Mouse (Mus musculus): Measurements from ENCODE around the gene Dnah2. TPM values are rescaled to one million over a fixed set of nuclear protein-coding genes. Genes with fewer than 3 reads are reported as not detected.

The Dnah2 gene
- polyA plus RNA-seq, 1 experiment from 2014 or later, result 1.9 TPM

DNA sequence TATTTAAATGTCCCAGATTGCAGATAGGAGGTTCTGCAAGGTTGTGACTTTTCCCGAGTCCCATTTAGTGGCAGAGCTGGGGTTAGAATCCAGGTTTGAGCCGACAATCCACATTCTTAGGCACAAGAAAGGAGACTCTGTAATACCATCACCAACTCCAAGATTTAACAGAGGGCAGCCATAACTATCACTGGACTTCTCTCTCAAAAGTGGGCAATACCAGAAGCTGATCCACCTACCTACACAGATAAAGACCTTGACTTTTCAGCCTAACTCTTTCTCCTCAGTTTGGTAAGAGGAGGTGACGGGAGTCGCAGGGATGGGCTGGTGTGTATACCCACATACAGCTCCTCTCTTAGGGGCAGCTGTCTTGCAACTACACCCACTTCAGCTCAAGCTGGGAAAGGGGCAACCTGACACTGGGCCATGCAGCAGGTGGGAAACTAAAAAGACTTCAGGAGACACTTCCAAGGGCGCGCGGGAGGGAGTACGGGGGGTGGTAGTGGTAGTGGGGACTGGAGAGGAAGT lies 131.9 kb downstream of the Dnah2 start:
- peak overlapping the region; percentile 66 for H3K4me3 ChIP-seq (ENCODE audit: low read length)
- 8% methylated on average over 8 of the region's 8 CpGs for WGBS
- peaks cover 8% of the 10 kb centered on the region; the same call in 1 of the 2 replicates for H3K27me3 ChIP-seq (ENCODE audit: control insufficient read depth, insufficient read depth, low read depth, low read length)
- H3K9ac ChIP-seq (ENCODE audit: low read length), result peak overlapping the region; percentile 53
- H3K36me3 ChIP-seq (ENCODE audit: control insufficient read depth, insufficient read depth, low read length), result peaks cover 5% of the 10 kb centered on the region
- no peaks in the 10 kb centered on the region for H3K9me3 ChIP-seq (ENCODE audit: control insufficient read depth, low read length)
- H3K4me2 ChIP-seq (ENCODE audit: low read depth, low read length), result peak overlapping the region; percentile 96
- peak overlapping the region; percentile 99 for H3K27ac ChIP-seq (ENCODE audit: low read length)
- H3K4me1 ChIP-seq (replicated peaks; ENCODE audit: control insufficient read depth, insufficient read depth, low read length), result peaks cover 63% of the 10 kb centered on the region
- no peak for ATAC-seq (ENCODE audit: low read depth)

DNA sequence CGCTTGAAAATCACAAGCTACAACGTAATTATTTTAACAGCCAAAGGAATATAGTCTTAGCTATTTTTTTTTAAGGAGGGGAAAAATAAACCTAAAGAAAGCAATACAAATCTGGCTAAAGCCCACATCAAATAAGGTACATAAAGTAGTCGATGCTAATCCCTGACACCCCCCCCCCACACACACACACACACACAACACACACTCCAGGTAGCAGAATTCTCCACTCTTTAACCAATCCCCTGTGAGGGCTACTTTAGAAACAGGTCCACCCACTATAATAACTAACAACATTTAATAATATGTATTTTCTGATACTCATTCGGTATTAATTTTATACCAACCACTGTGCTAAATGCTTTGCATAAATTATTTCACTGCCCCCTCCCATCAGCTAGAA lies 132.4 kb downstream of the Dnah2 start:
- Histone ChIP-seq H3K36me3 (ENCODE audit: control insufficient read depth, insufficient read depth, low read length) (peaks cover 5% of the 10 kb centered on the region), H3K9me3 (ENCODE audit: control insufficient read depth, low read length) (no peaks in the 10 kb centered on the region), H3K9ac (ENCODE audit: low read length) (peak overlapping the region; percentile 42), H3K27me3 (ENCODE audit: control insufficient read depth, insufficient read depth, low read depth, low read length) (peaks cover 8% of the 10 kb centered on the region; the same call in 1 of the 2 replicates), H3K4me2 (ENCODE audit: low read depth, low read length) (peak overlapping the region; percentile 96), H3K4me3 (ENCODE audit: low read length) (peak overlapping the region; percentile 66), H3K4me1 (replicated peaks; ENCODE audit: control insufficient read depth, insufficient read depth, low read length) (peaks cover 66% of the 10 kb centered on the region), H3K27ac (ENCODE audit: low read length) (peak overlapping the region; percentile 99)
- no peak for ATAC-seq (ENCODE audit: low read depth)
- WGBS, result under 1% methylated on average over 4 of the region's 4 CpGs

DNA sequence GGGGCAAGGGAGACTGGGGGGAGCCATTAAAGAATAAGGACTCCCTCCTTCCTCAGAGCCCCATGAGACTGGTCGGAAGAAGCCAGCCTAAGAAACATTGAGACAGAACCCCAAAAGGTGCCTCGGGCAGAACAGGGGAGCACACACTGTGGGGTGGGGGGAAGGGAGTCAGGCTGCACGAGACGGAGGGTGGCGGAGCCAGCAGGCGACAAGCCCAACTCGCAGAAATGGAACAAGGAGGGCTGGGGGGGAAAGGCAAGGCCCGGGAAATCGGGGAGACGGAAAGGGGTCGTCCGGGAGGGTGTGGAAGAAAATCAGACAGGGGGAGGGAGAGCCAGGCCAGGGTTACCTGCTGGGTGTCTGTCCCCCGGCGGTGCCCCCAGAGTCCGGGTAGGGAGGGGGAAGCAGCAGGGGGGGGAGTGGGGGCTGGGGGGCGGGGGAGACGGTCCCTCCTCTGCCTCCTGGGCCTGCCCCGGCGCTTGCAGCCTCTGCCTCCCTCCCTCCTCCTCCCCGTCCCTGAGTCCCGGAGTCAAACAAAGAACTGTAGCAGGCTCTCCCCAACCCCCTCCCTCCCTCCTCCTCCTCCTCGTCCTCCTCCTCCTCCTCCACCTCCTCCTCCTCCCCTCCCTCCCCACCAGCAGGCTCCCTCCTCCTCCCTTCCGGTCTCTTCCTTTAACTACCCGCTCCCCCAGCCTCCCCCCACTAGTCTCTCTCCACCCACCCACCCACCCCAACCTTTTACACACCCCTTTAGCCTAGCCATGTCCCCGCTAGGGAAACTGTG lies 133.1 kb downstream of the Dnah2 start:
- Histone ChIP-seq H3K4me3 (ENCODE audit: low read length) (peak overlapping the region; percentile 66), H3K4me1 (replicated peaks; ENCODE audit: control insufficient read depth, insufficient read depth, low read length) (peaks cover 60% of the 10 kb centered on the region), H3K9me3 (ENCODE audit: control insufficient read depth, low read length) (no peaks in the 10 kb centered on the region), H3K4me2 (ENCODE audit: low read depth, low read length) (peak overlapping the region; percentile 96), H3K36me3 (ENCODE audit: control insufficient read depth, insufficient read depth, low read length) (peaks cover 5% of the 10 kb centered on the region), H3K27ac (ENCODE audit: low read length) (peak overlapping the region; percentile 99), H3K9ac (ENCODE audit: low read length) (peak overlapping the region; percentile 83), H3K27me3 (ENCODE audit: control insufficient read depth, insufficient read depth, low read depth, low read length) (peaks cover 2% of the 10 kb centered on the region; the same call in 1 of the 2 replicates)
- ATAC-seq (ENCODE audit: low read depth), result peak; percentile 23
- 0% methylated on average over 16 of the region's 25 CpGs for WGBS

DNA sequence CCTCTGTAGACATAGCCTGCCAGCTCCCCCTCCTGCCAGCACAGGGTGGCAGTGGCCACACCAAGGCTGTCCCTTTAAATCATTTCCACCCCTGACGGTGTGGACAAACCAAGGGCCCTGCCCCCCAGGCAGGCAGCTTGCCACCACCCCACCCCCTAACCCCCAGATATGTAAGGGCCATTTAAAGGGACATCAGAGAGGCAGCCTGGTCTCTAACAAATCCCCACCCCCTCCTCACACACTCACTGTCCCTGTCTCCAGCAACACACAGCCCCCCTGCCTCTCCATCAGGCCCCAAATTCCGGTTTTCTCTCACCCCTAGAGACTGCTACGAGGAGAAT lies 133.6 kb downstream of the Dnah2 start:
- peak overlapping the region; percentile 66 for H3K4me3 ChIP-seq (ENCODE audit: low read length)
- 0% methylated on average over 3 of the region's 3 CpGs for WGBS
- no peaks in the 10 kb centered on the region for H3K9me3 ChIP-seq (ENCODE audit: control insufficient read depth, low read length)
- H3K27ac ChIP-seq (ENCODE audit: low read length), result peak overlapping the region; percentile 99
- H3K9ac ChIP-seq (ENCODE audit: low read length), result peak overlapping the region; percentile 83
- peak overlapping the region; percentile 96 for H3K4me2 ChIP-seq (ENCODE audit: low read depth, low read length)
- H3K4me1 ChIP-seq (replicated peaks; ENCODE audit: control insufficient read depth, insufficient read depth, low read length), result peaks cover 55% of the 10 kb centered on the region
- peak; percentile 3 for ATAC-seq (ENCODE audit: low read depth)
- peaks cover 5% of the 10 kb centered on the region for H3K36me3 ChIP-seq (ENCODE audit: control insufficient read depth, insufficient read depth, low read length)
- no peaks in the 10 kb centered on the region for H3K27me3 ChIP-seq (ENCODE audit: control insufficient read depth, insufficient read depth, low read depth, low read length)

DNA sequence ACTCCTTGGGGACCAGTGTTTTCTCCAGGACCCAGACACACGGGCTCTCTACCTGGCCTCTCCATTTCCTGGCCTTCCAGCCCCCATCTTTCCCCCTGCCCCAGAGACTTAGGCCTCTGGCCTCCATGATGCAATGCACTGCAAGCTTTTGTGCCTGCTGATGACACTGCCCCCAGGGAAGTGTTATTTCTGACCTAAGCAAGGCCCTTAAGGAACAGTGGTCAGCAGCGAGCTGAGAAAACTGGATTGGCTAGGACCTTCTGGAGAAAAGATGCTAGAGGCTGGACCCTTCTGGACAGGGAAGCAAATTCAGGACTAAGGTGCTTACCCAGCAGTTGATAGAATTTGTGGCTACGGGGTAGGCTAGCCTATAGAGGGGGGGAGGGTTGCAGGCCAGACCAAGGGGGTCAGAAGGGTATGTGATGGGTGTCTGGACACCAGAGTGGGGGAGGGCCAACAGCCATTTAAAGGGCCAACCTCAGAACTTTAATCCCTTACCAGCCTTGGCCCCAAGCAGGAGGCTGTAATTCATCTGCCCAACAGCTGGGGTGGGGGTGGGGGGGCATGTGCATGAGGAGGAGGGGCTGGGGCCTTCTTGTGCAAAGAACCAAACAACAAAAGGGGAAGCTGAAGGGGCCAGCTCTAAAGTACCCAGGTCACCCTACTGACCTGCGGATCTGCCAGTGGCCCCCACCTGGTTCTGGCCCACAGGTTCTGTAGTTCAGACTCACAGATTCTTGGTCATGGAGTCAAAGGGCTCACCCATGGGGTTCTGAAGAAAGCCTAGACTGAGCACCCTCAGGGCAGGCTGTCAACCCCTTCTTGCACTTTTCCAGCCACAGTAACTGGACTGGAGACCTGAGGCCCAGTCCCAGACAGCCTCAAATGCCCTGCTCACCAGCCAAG lies 134.2 kb downstream of the Dnah2 start:
- Histone ChIP-seq H3K9ac (ENCODE audit: low read length) (peak overlapping the region; percentile 83), H3K4me3 (ENCODE audit: low read length) (peak overlapping the region; percentile 66), H3K4me1 (replicated peaks; ENCODE audit: control insufficient read depth, insufficient read depth, low read length) (peaks cover 51% of the 10 kb centered on the region), H3K9me3 (ENCODE audit: control insufficient read depth, low read length) (no peaks in the 10 kb centered on the region), H3K27me3 (ENCODE audit: control insufficient read depth, insufficient read depth, low read depth, low read length) (no peaks in the 10 kb centered on the region), H3K36me3 (ENCODE audit: control insufficient read depth, insufficient read depth, low read length) (peaks cover 5% of the 10 kb centered on the region), H3K27ac (ENCODE audit: low read length) (peak overlapping the region; percentile 99), H3K4me2 (ENCODE audit: low read depth, low read length) (peak overlapping the region; percentile 96)
- WGBS, result 19% methylated on average over 4 of the region's 4 CpGs
- no peak for ATAC-seq (ENCODE audit: low read depth)

DNA sequence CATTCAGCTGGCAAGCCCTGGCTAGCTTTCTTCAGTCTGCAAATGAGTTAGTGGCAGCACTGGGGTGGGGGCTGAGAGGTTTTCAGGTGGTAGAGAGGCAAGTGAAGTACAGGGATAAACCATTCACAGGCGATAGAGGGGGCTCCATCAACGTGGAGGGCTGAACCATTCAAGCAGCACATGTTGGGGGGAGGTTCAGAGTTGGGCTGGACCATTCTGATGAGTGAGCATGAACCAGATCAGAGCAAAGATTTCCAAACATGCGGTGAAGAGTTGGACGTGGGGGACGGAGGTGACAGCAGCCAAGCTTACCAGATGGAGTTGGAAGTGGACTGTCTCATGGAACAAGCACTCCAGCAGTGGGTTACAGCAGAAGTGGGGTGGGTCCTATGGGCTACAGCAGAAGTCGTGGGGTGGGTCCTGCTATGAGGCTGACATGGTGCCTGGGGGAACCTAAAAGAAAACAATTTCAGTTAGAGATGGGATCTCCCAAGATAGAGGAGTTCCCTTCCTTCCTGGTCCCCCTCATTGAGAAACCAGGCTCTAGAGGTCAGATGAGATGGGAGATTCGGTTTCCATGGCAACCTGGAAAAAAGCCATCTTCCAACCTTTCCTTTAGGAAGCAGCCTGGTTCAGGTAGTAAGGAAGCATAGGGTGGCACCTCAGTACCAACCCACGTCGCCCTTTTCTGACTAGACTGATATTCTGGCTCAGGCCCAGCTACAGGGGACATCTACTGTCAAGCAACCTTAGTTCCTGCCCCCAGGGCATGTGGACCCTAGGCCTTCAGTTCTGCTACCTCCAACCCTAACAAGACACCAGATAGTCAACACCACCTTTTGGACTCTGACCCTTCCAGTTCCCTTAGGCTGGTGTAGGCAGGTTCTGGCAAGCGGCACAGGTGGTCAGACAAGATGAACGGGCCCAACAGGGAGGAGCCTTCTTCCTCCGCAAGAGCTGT lies 135.4 kb downstream of the Dnah2 start, which contains the start of gene Kdm6b:
TSS of gene Kdm6b (minus strand) at position 455 of the 961 bp plus-strand sequence.
- 30% methylated on average over 12 of the region's 12 CpGs for WGBS
- Histone ChIP-seq H3K36me3 (ENCODE audit: control insufficient read depth, insufficient read depth, low read length) (peaks cover 5% of the 10 kb centered on the region), H3K9me3 (ENCODE audit: control insufficient read depth, low read length) (no peaks in the 10 kb centered on the region), H3K27me3 (ENCODE audit: control insufficient read depth, insufficient read depth, low read depth, low read length) (no peaks in the 10 kb centered on the region), H3K4me3 (ENCODE audit: low read length) (peak within 1 kb of the TSS; percentile 66), H3K4me1 (replicated peaks; ENCODE audit: control insufficient read depth, insufficient read depth, low read length) (peaks cover 46% of the 10 kb centered on the region), H3K27ac (ENCODE audit: low read length) (peak within 1 kb of the TSS; percentile 99; the same call in 1 of the 2 replicates), H3K4me2 (ENCODE audit: low read depth, low read length) (peak within 1 kb of the TSS; percentile 96), H3K9ac (ENCODE audit: low read length) (peak within 1 kb of the TSS; percentile 83)
- ATAC-seq (ENCODE audit: low read depth), result no peak

DNA sequence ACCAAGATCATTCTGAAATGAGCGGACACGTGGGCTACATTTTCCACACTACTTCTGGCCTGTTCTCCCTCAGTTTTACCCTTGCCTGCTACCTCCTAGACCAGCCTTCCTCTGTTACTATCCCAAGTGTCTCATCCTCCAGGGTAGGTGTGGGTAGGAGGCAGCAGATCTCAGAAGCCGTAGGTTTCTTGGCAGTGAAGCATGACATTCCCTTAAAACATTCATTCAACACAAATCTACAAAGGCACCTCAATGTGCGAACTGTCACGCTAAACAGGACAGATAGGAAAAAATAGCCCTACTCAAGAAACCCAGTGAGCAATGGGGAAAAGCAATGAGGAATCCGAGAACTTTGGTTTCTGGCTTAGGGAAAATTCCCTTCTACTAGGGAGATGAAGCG lies 136.4 kb downstream of the Dnah2 start:
- Histone ChIP-seq H3K9me3 (ENCODE audit: control insufficient read depth, low read length) (no peaks in the 10 kb centered on the region), H3K9ac (ENCODE audit: low read length) (0 out of 2 replicates have a peak overlapping the region, but pooled peaks have one; percentile 33), H3K27ac (ENCODE audit: low read length) (no peak overlapping the region), H3K4me3 (ENCODE audit: low read length) (no peak overlapping the region), H3K36me3 (ENCODE audit: control insufficient read depth, insufficient read depth, low read length) (peaks cover 8% of the 10 kb centered on the region), H3K4me2 (ENCODE audit: low read depth, low read length) (0 out of 2 replicates have a peak overlapping the region, but pooled peaks have one; percentile 14), H3K27me3 (ENCODE audit: control insufficient read depth, insufficient read depth, low read depth, low read length) (no peaks in the 10 kb centered on the region), H3K4me1 (replicated peaks; ENCODE audit: control insufficient read depth, insufficient read depth, low read length) (peaks cover 53% of the 10 kb centered on the region)
- ATAC-seq (ENCODE audit: low read depth), result no peak
- 64% methylated on average over 7 of the region's 7 CpGs for WGBS

DNA sequence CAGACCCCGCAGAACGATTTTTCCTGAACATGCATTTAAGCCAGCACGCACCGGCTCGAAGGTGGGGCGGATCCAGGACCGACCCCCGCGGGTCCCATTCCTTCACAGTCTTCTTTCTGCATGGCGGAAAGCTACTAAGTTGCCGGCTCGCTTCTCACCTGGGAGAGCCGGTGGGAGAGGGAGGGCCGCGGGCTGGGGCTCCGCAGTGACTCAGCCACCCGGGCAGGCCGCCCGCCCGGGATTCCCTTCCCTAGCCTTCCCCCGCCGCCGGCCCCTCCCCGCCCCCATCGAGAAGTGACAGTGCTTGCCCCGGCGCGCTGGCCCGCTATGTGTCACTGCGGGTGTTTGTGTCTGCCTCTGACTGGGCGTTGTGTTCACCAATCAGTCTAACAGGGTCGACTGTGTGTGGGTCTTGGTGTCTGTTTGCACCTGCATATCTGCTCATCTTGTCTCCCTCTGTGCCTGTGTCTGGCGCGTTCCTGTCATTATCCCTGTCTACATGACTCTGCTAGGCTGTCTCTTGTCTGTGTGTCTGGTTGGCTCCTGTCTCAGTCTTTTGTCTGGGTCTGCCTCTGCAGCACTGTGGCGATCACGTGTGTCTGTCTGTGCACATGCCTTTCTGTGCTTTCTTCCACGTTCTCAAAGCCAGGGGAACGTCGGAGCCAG lies 137.2 kb downstream of the Dnah2 start:
- H3K9ac ChIP-seq (ENCODE audit: low read length), result peak overlapping the region; percentile 93
- peaks cover 46% of the 10 kb centered on the region for H3K4me1 ChIP-seq (replicated peaks; ENCODE audit: control insufficient read depth, insufficient read depth, low read length)
- H3K4me2 ChIP-seq (ENCODE audit: low read depth, low read length), result peak overlapping the region; percentile 91
- 2% methylated on average over 39 of the region's 39 CpGs for WGBS
- no peaks in the 10 kb centered on the region for H3K27me3 ChIP-seq (ENCODE audit: control insufficient read depth, insufficient read depth, low read depth, low read length)
- peaks cover 17% of the 10 kb centered on the region for H3K36me3 ChIP-seq (ENCODE audit: control insufficient read depth, insufficient read depth, low read length)
- peak overlapping the region; percentile 96 for H3K27ac ChIP-seq (ENCODE audit: low read length)
- peak overlapping the region; percentile 77 for H3K4me3 ChIP-seq (ENCODE audit: low read length)
- no peaks in the 10 kb centered on the region for H3K9me3 ChIP-seq (ENCODE audit: control insufficient read depth, low read length)
- ATAC-seq (ENCODE audit: low read depth), result peak; percentile 6
